Mouse (Mus musculus) liver, embryonic 13.5 days (tissue): ENCODE measurements around the gene Nkpd1. TPM values are rescaled to one million over a fixed set of nuclear protein-coding genes. Genes with fewer than 3 reads are reported as not detected.

Experiments used
- ATAC-seq: fragments of 200-750 bp; cut with Nextera tagmentation; 2 replicates; pipeline ENCODE4 v1.8.0; 2017; ENCODE audit warnings: low read depth, mild to moderate bottlenecking, moderate number of reproducible peaks, moderate library complexity
- DNase-seq: peaks from one replicate; pipeline ENCODE4 v3.0.0; 2022
- H3K27ac ChIP-seq: fragments of 300-500 bp; sonication (generic); 2 replicates; pipeline ENCODE4 v1.5.1; 2015; ENCODE audit warnings: moderate library complexity, mild to moderate bottlenecking, inconsistent platforms
- H3K27me3 ChIP-seq: fragments of 300-500 bp; sonication (generic); 2 replicates; pipeline ENCODE4 v1.6.1; 2015; ENCODE audit warnings: mild to moderate bottlenecking, inconsistent platforms
- H3K36me3 ChIP-seq: fragments of 300-500 bp; sonication (generic); 2 replicates; pipeline ENCODE4 v1.6.1; 2015; ENCODE audit warnings: mild to moderate bottlenecking, inconsistent platforms
- H3K4me1 ChIP-seq: fragments of 300-500 bp; sonication (generic); replicated peaks from 2 replicates; pipeline ENCODE4 v1.6.1; 2015; ENCODE audit warnings: inconsistent platforms
- H3K4me2 ChIP-seq: fragments of 300-500 bp; sonication (generic); 2 replicates; pipeline ENCODE4 v1.6.1; 2015; ENCODE audit warnings: inconsistent platforms, mild to moderate bottlenecking, moderate library complexity
- H3K4me3 ChIP-seq: fragments of 300-500 bp; sonication (generic); replicated peaks from 2 replicates; pipeline ENCODE4 v1.5.1; 2015; ENCODE audit warnings: mild to moderate bottlenecking, inconsistent platforms
- H3K9ac ChIP-seq: fragments of 300-500 bp; sonication (generic); 2 replicates; pipeline ENCODE4 v1.6.1; 2015; ENCODE audit warnings: mild to moderate bottlenecking, inconsistent platforms
- H3K9me3 ChIP-seq: fragments of 300-500 bp; sonication (generic); replicated peaks from 2 replicates; pipeline ENCODE4 v1.6.1; 2016; ENCODE audit warnings: inconsistent platforms
- WGBS: fragments of 180-500 bp; shearing (Covaris S2); methylation state at CpG from one replicate; pipeline ENCODE4 v1.1.7; 2015; ENCODE audit not compliant: insufficient replicate concordance; 5-methylcytosine and 5-hydroxymethylcytosine counted together
- polyA plus RNA-seq: library from polyadenylated mRNA; unstranded; fragments of >200 nt; fragmentation: Nextera tagmentation; extraction: Ambion mirVana; gene quantifications from 2 replicates; pipeline ENCODE4 v1.2.1, GENCODE M21; 2015

Gene Nkpd1
- polyA plus RNA-seq, 1 experiment from 2014 or later: not detected

DNA sequence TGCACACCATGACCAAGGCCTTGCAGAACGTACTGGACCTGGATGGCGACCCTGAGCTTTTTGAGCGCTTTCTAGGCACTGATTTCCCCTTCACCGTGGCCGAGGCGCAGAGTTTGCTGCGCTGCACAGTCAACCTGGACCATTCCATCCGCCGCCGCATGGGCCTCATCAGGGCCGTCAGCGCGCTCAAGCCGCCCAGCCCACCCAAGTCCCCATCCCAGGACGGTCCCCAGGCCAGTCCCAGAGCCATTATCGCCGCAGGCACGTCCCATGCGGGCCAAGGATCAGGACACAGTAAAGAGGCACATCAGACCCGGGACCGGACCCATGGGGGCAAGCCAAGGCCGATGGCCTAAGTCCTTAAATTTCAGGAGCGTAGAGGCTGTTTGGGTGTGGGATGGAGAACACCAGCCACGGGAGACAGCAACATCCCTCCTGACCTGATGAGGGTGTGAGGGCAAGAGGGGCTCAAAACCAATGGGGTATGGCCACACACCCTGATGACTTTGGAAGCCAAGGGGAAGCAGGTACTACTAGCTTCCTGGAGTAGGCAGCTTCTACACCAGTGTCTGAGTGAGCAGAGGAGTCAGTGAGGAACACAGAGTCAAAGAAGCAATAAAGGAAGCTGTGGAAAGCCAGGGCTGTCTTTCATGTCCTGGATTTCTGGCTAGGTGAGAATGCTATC lies 6.9 kb downstream of the Nkpd1 start:
- H3K4me1 ChIP-seq: peaks cover 27% of the 10 kb centered on the region
- H3K27me3 ChIP-seq: peaks cover 63% of the 10 kb centered on the region
- no peak overlapping the region for H3K27ac ChIP-seq
- 22% methylated on average over 24 of the region's 24 CpGs for WGBS
- H3K36me3 ChIP-seq: peaks cover 13% of the 10 kb centered on the region
- H3K4me3 ChIP-seq: peak overlapping the region; percentile 33
- no peak overlapping the region for H3K9ac ChIP-seq
- DNase-seq: no peak
- H3K4me2 ChIP-seq: peak overlapping the region; percentile 54
- no peaks in the 10 kb centered on the region for H3K9me3 ChIP-seq
- ATAC-seq: no peak

DNA sequence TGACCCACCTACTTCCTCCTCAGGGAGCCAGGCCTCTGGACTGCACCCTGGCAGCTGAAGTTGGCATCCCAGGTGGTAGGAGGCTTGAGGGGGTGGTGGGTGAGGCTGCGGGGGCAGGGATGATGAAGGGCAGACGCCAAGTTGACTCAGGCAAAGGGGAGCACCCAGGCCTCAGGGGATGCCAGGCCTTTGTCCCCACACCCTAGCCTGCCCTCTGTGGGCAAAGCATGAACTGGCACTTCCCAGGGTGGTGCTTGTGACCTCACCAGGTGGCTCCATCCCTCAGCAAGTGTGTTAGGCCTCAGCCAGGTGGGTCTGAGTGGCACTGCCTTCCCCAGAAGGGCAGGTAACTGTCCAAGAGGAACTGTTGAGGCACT lies 7.5 kb downstream of the Nkpd1 start:
- no peak for ATAC-seq
- WGBS: 72% methylated on average over 2 of the region's 2 CpGs
- no peak for DNase-seq
- Histone ChIP-seq H3K4me1 (peaks cover 22% of the 10 kb centered on the region), H3K9ac (no peak overlapping the region), H3K4me2 (no peak overlapping the region), H3K36me3 (peaks cover 18% of the 10 kb centered on the region), H3K27me3 (peaks cover 57% of the 10 kb centered on the region), H3K4me3 (no peak overlapping the region), H3K9me3 (no peaks in the 10 kb centered on the region), H3K27ac (no peak overlapping the region)

DNA sequence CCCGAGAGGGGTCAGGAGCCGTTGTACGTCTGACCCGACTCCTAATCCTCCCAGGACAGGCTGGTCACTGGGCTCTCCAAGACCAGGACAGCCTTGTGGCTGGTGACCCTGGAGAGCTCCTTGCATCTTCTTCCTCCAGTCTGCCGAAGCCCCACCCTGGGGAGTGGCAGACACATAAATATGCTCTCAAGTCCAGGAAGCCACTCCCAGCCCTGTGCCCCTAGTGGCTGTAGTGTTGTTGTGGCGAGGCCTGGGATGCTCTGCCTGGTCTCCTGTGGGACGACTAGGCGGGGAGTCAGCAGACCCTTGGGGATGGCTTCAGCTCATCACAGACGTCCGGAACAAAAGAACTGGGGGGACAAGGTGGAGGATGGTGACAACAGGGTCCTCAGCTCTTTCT lies 13.4 kb downstream of the Nkpd1 start:
- ATAC-seq: 0 out of 2 replicates have a peak, but pooled peaks have one; percentile 13

DNA sequence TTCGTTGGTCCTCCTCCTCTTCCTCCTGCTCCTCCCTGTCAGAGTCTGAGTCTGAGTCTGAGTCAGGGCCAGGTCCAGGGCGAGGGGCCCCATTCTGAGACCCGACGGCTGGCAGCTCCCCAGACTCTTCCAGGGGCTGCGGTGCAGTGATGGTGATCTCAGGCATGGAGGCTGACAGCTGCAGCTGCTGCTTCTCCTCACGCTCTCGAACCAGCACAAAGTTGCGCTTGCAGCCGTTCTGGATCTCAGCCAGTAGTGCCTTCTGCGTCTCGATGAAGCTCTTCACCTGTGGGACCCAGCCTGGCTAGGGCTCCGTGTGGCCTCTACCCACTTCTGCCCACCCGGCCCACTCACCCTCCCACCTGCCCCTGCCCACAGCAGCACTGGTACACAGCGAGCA lies 14.6 kb downstream of the Nkpd1 start:
- Histone ChIP-seq H3K9me3 (no peaks in the 10 kb centered on the region), H3K27ac (no peak overlapping the region), H3K27me3 (no peaks in the 10 kb centered on the region), H3K4me1 (no peaks in the 10 kb centered on the region), H3K9ac (no peak overlapping the region), H3K4me3 (no peak overlapping the region), H3K36me3 (peaks cover 86% of the 10 kb centered on the region), H3K4me2 (no peak overlapping the region)
- DNase-seq (no peak), ATAC-seq (no peak)
- 94% methylated on average over 14 of the region's 14 CpGs for WGBS

More for the DNA sequence above, 13.4 kb downstream of the Nkpd1 start:
- no peak overlapping the region for H3K27ac ChIP-seq
- no peak for DNase-seq
- H3K9ac ChIP-seq: no peak overlapping the region
- H3K4me2 ChIP-seq: no peak overlapping the region
- no peaks in the 10 kb centered on the region for H3K27me3 ChIP-seq
- 82% methylated on average over 10 of the region's 10 CpGs for WGBS
- no peaks in the 10 kb centered on the region for H3K9me3 ChIP-seq
- no peaks in the 10 kb centered on the region for H3K4me1 ChIP-seq
- H3K36me3 ChIP-seq: peaks cover 78% of the 10 kb centered on the region
- H3K4me3 ChIP-seq: no peak overlapping the region

DNA sequence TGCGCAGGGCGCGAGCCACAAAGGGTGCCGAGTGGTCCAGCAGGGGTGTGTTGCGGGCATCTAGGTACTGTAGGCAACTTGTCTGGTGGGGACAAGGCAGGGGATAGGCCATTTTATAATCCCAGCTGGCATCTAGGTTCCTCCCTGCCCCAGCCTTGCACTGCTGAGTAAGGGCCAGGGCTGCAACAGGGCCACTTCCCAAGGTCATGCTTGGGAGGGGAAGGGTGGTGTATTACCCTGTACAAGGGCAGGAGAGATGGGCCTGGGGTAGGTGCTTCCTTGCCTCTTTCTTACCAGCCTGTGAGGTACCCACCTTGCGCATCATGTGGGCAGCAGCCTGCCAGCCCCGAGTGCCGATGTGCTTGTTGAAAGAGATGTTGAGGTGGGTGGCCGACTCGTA lies 17.0 kb downstream of the Nkpd1 start:
- H3K4me1 ChIP-seq: peaks cover 4% of the 10 kb centered on the region; the same call in 1 of the 2 replicates
- no peak for ATAC-seq
- H3K9ac ChIP-seq: no peak overlapping the region
- no peak overlapping the region for H3K4me3 ChIP-seq
- WGBS: 94% methylated on average over 10 of the region's 10 CpGs
- H3K27me3 ChIP-seq: no peaks in the 10 kb centered on the region
- H3K9me3 ChIP-seq: no peaks in the 10 kb centered on the region
- no peak overlapping the region for H3K4me2 ChIP-seq
- H3K36me3 ChIP-seq: peaks cover 77% of the 10 kb centered on the region
- DNase-seq: no peak
- H3K27ac ChIP-seq: no peak overlapping the region

DNA sequence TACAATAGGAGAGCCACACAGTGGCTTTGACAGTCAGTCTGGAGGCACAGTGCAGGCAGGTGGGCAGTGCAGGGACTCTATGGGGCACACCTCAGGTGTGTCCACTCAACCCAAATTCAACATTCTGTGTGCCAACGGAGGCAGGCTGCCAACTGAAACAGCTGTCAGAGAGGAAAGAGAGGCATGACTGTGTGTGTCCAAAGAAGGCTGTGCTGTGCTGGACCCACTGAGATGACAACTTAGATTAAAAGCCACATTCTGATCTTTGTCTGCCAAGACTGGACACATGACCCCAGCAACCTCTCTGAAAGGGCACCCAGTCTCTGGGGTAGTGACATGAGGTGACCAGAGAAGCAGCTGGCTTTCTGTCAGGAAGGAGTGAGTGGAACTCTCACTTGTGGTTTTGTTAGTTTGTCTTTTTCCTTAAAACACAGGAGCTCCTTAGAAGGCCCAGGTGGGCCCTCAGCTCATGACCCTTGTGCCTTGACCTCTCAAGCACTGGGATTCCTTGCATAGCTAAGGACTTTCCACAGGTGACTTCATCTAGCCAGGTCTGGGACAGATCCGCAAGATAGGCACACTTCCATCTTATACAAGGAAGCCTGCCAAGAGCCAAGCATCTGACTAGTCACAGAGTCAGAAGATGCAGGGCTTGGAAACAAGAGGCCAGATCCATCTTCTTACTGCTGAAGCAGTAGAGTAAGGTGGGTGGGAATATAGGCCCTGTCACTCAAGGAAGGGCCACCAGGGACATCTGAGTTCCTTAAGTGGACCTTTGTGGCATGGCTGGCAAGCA lies 23.3 kb downstream of the Nkpd1 start:
- WGBS: 98% methylated on average over 2 of the region's 2 CpGs
- Histone ChIP-seq H3K4me3 (no peak overlapping the region), H3K4me2 (no peak overlapping the region), H3K36me3 (peaks cover 23% of the 10 kb centered on the region), H3K9me3 (no peaks in the 10 kb centered on the region), H3K4me1 (peaks cover 41% of the 10 kb centered on the region), H3K27me3 (no peaks in the 10 kb centered on the region), H3K9ac (no peak overlapping the region), H3K27ac (no peak overlapping the region)
- DNase-seq (no peak), ATAC-seq (no peak)

DNA sequence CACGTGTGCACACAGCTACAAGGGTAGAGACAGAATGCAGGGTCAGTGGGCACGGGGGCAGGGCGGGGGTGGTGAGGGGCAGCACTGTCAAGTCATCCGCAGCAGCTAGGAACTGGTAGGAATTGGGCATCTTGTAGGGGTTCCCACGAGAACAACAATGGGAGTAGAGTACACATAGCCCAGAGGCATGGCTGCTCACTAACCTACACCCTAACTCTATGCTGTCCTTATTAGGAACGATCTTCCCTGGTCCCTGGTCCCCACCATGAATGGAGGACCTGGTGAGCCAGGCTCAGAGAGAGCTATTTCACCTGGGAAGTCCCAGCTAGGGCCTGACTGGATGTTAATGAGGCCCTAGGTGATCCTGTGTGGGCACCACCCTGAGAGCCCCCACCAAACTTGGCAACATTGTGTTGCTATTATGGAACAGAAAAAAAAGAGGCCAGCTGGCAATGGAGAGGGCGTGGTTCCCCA lies 24.1 kb downstream of the Nkpd1 start:
- Histone ChIP-seq H3K36me3 (peaks cover 16% of the 10 kb centered on the region), H3K4me3 (no peak overlapping the region), H3K27ac (no peak overlapping the region), H3K4me1 (peaks cover 48% of the 10 kb centered on the region), H3K9ac (no peak overlapping the region), H3K27me3 (no peaks in the 10 kb centered on the region), H3K4me2 (no peak overlapping the region), H3K9me3 (no peaks in the 10 kb centered on the region)
- ATAC-seq (no peak), DNase-seq (no peak)
- 76% methylated on average over 7 of the region's 7 CpGs for WGBS

DNA sequence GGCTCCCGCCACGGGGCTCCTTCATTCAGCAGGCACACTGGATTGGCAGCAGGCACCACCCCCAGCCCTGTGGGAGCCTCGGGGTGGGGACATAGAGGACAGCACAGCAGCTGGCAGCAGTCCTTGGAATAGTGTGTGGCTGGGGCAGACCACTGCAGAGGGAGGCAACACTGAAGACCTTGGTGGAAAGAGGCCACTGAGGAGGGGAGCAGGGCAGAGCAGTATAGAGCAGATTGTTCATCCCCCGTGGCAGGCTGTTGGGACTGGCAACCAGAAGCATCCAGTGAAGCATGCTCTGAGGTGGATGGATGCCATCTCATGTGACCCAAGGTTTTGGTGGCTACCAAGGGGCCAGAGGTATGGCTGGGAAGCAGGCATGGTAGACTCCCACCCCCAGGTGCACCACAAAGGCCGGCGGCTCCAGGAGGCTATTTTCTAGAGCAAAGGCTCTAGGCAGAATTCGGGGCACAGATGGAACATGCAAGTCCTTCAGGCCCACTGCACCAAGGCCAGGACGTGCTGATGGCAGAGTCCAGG lies 24.6 kb downstream of the Nkpd1 start:
- Histone ChIP-seq H3K27ac (no peak overlapping the region), H3K4me3 (no peak overlapping the region), H3K4me2 (no peak overlapping the region), H3K9me3 (no peaks in the 10 kb centered on the region), H3K27me3 (no peaks in the 10 kb centered on the region), H3K9ac (no peak overlapping the region), H3K4me1 (peaks cover 53% of the 10 kb centered on the region), H3K36me3 (peaks cover 14% of the 10 kb centered on the region)
- DNase-seq: no peak
- ATAC-seq: 0 out of 2 replicates have a peak, but pooled peaks have one; percentile 7
- 62% methylated on average over 8 of the region's 8 CpGs for WGBS

DNA sequence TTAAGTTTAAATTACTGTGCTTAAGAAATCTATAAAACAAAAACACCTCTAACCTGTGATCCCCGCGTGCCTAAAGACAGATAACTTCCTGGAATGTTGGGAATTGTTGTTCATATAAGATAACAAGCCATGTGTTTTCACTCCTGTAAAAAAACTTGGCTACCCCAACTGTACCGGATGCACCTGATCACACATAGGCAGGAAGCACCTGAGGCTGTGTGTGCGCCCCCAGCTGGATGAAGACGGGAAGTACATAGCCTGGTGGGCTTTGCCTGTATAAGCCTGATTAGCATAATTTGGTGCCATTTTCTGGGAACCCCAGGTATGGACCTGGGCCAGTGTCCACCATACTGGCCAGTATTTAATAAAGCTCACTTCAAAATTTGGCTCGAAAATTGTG lies 25.9 kb downstream of the Nkpd1 start:
- no peaks in the 10 kb centered on the region for H3K27me3 ChIP-seq
- no peak for ATAC-seq
- no peaks in the 10 kb centered on the region for H3K9me3 ChIP-seq
- 47% methylated on average over 6 of the region's 6 CpGs for WGBS
- H3K4me3 ChIP-seq: no peak overlapping the region
- no peak overlapping the region for H3K27ac ChIP-seq
- DNase-seq: no peak
- peaks cover 9% of the 10 kb centered on the region; the same call in 1 of the 2 replicates for H3K36me3 ChIP-seq
- no peak overlapping the region for H3K9ac ChIP-seq
- H3K4me1 ChIP-seq: peaks cover 63% of the 10 kb centered on the region
- H3K4me2 ChIP-seq: no peak overlapping the region

DNA sequence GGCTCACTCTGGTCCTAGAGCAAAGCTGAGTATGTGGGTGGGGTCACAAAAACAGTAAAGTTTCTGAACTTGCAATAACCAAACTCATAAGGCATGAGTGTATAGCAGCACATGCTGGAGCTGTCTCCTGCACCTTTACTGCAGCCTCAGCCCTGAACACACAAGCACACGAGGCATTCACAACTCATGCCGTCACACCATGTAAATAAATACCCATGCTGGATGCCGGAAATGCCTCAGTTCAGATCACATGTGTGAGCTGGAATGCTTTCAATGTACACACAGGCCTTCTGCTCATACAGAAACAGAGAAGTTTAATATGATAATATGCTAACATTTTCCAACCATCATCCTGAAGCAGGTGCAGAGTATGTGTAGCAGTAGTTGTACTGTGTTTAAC lies 28.4 kb downstream of the Nkpd1 start:
- no peak for ATAC-seq
- no peak overlapping the region for H3K9ac ChIP-seq
- H3K4me1 ChIP-seq: peaks cover 74% of the 10 kb centered on the region
- H3K36me3 ChIP-seq: peaks cover 17% of the 10 kb centered on the region; the same call in 1 of the 2 replicates
- DNase-seq: no peak
- no peak overlapping the region for H3K4me3 ChIP-seq
- H3K27ac ChIP-seq: no peak overlapping the region
- 77% methylated on average over 3 of the region's 3 CpGs for WGBS
- no peak overlapping the region for H3K4me2 ChIP-seq
- no peaks in the 10 kb centered on the region for H3K9me3 ChIP-seq
- no peaks in the 10 kb centered on the region for H3K27me3 ChIP-seq

DNA sequence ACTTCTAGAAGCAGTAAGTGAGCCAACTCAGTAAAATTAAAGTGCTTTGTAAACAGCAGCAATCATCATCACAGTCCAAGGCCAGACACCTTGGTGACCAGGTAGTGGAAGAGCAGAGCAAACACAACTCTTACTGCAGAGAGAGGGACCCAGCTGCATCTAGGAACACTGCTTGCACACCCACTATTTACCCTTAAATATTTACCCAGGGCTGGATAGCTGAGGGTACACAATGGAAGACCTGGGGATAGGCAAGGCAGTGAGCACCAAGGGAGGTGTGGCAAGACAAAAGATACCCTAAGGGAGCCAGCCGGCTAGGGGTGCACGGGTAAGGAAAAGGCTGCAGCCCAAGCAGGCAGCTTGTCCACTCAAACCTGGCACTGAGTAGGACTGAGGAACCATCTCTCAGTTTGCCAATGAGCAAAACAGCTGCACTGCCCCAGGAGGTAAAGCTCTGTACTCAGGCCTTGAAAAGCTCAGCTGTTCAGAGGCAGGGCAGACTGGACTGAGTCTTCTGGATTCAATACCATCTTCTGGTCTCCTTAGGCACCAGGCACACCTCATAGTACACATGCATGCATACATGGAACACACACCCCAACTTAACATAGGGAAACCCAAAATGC lies 29.8 kb downstream of the Nkpd1 start:
- Histone ChIP-seq H3K27me3 (no peaks in the 10 kb centered on the region), H3K4me1 (peaks cover 81% of the 10 kb centered on the region), H3K9me3 (no peaks in the 10 kb centered on the region), H3K27ac (0 out of 2 replicates have a peak overlapping the region, but pooled peaks have one; percentile 4), H3K36me3 (peaks cover 18% of the 10 kb centered on the region), H3K4me3 (no peak overlapping the region), H3K9ac (no peak overlapping the region), H3K4me2 (0 out of 2 replicates have a peak overlapping the region, but pooled peaks have one; percentile 5)
- 78% methylated on average over 2 of the region's 2 CpGs for WGBS
- peak; percentile 28; the same call in 1 of the 2 replicates for ATAC-seq
- DNase-seq: no peak
